Mouse (Mus musculus) midbrain, postnatal 0 days (tissue): Measurements from ENCODE around the gene Ccng1. TPM values are rescaled to one million over a fixed set of nuclear protein-coding genes. Genes with fewer than 3 reads are reported as not detected.
"Not testable (repeated sequence)": the region's sequence is repeated elsewhere in the genome, so short reads cannot be mapped to it uniquely, and the experiment has no call there.

Source experiments
- ATAC-seq: fragments of 200-750 bp; cut with Nextera tagmentation; 2 replicates; pipeline ENCODE4 v1.8.0; 2017; ENCODE audit warnings: moderate number of reproducible peaks, mild to moderate bottlenecking, moderate TSS enrichment, moderate library complexity; ENCODE audit not compliant: low FRiP score
- DNase-seq: peaks from one replicate; pipeline ENCODE4 v3.0.0-alpha.2; 2015; ENCODE audit warnings: low spot score
- H3K27ac ChIP-seq: fragments of 300-500 bp; sonication (generic); 2 replicates; pipeline ENCODE4 v1.5.1; 2014; ENCODE audit warnings: low read depth, mild to moderate bottlenecking, low read length, mixed read lengths
- H3K27me3 ChIP-seq: fragments of 300-500 bp; sonication (generic); 2 replicates; pipeline ENCODE4 v1.6.1; 2014; ENCODE audit warnings: low read length, control low read depth, mixed read lengths; ENCODE audit not compliant: insufficient read depth
- H3K36me3 ChIP-seq: fragments of 300-500 bp; sonication (generic); 2 replicates; pipeline ENCODE4 v1.6.1; 2014; ENCODE audit warnings: low read length, control low read depth, mixed read lengths; ENCODE audit not compliant: insufficient read depth
- H3K4me1 ChIP-seq: fragments of 300-500 bp; sonication (generic); 2 replicates; pipeline ENCODE4 v1.6.1; 2014; ENCODE audit warnings: mild to moderate bottlenecking, control low read depth, antibody characterized with exemption, low read length, mixed read lengths; ENCODE audit not compliant: insufficient read depth
- H3K4me2 ChIP-seq: fragments of 300-500 bp; sonication (generic); 2 replicates; pipeline ENCODE4 v1.6.1; 2014; ENCODE audit warnings: low read depth, mild to moderate bottlenecking, low read length, mixed read lengths; ENCODE audit not compliant: poor library complexity, severe bottlenecking
- H3K4me3 ChIP-seq: fragments of 300-500 bp; sonication (generic); 2 replicates; pipeline ENCODE4 v1.5.1; 2014; ENCODE audit warnings: low read depth, mild to moderate bottlenecking, low read length, moderate library complexity
- H3K9ac ChIP-seq: fragments of 300-500 bp; sonication (generic); replicated peaks from 2 replicates; pipeline ENCODE4 v1.6.1; 2014; ENCODE audit warnings: mild to moderate bottlenecking, low read length, moderate library complexity, mixed read lengths; ENCODE audit not compliant: poor library complexity, severe bottlenecking
- H3K9me3 ChIP-seq: fragments of 300-500 bp; sonication (generic); 2 replicates; pipeline ENCODE4 v1.6.1; 2016; ENCODE audit warnings: low read length, control low read depth
- CTCF ChIP-seq: IDR thresholded peaks from 2 replicates; pipeline ENCODE4 v1.5.1; 2016; ENCODE audit warnings: antibody characterized with exemption, mild to moderate bottlenecking
- WGBS: fragments of 180-500 bp; shearing (Covaris S2); extraction: QIAGEN DNeasy Blood & Tissue Kit; methylation state at CpG from one replicate; pipeline ENCODE4 v1.1.7; 2014; 5-methylcytosine and 5-hydroxymethylcytosine counted together
- polyA plus RNA-seq: library from polyadenylated mRNA; unstranded; fragments of >200 nt; fragmentation: Nextera tagmentation; extraction: Ambion mirVana; gene quantifications from 2 replicates; pipeline ENCODE4 v1.2.1, GENCODE M21; 2015
- total RNA-seq: library from RNA; depleted of rRNA; stranded (reverse); fragments of >200 nt; gene quantifications from 2 replicates; pipeline ENCODE4 v1.2.3, GENCODE M21; 2014; rRNA removed

Gene Ccng1
- total and polyA plus RNA-seq, 2 experiments from 2014 or later = 28.4 to 51.8 TPM

- Histone ChIP-seq H3K9ac (no peak overlapping the region), H3K36me3 (no peaks in the 10 kb centered on the region), H3K4me1 (no peaks in the 10 kb centered on the region), H3K27ac (no peak overlapping the region), H3K4me2 (no peak overlapping the region), H3K27me3 (no peaks in the 10 kb centered on the region), H3K9me3 (no peaks in the 10 kb centered on the region), H3K4me3 (no peak overlapping the region)
- 77% methylated on average over 8 of the region's 8 CpGs for WGBS
- DNase-seq (peak; percentile 4), ATAC-seq (no peak)
- no peak for TF ChIP-seq CTCF
These were observed 41.3 kb downstream of the Ccng1 start for GRCm38 (mm10) chr11:40713858-40714257.

- H3K9ac ChIP-seq, H3K36me3 ChIP-seq, ATAC-seq, H3K4me2 ChIP-seq, H3K4me1 ChIP-seq, H3K4me3 ChIP-seq, DNase-seq, H3K27ac ChIP-seq, H3K27me3 ChIP-seq, H3K9me3 ChIP-seq: not testable (repeated sequence)
- WGBS = 88% methylated on average over 6 of the region's 6 CpGs
These were observed 45.2 kb downstream of the Ccng1 start for GRCm38 (mm10) chr11:40709899-40710298.

Other genes starting within 250 kb of the Ccng1 start
- gene Mat2b, start 60.1 kb downstream of the Ccng1 start, total RNA-seq = 27.0 and 41.3 TPM in 2 replicates
- 41.5 and 41.9 TPM in 2 replicates for gene Mat2b, start 60.1 kb downstream of the Ccng1 start, polyA plus RNA-seq
- gene Hmmr, start 21.9 kb downstream of the Ccng1 start, total RNA-seq = 1.9 and 3.5 TPM in 2 replicates
- 1.9 and 2.5 TPM in 2 replicates for gene Hmmr, start 21.9 kb downstream of the Ccng1 start, polyA plus RNA-seq
- 17.4 and 20.1 TPM in 2 replicates for gene Nudcd2, start 21.6 kb downstream of the Ccng1 start, total RNA-seq
- gene Nudcd2, start 21.6 kb downstream of the Ccng1 start, polyA plus RNA-seq = 42.0 and 45.9 TPM in 2 replicates